Mouse (Mus musculus) right cerebral cortex, postnatal 25 days (tissue): ENCODE results near the gene Map9.
"Not testable (repeated sequence)": the region's sequence is repeated elsewhere in the genome, so short reads cannot be mapped to it uniquely, and the experiment has no call there.

Source experiments
- DNase-seq: peaks from one replicate; pipeline ENCODE4 v3.0.0; 2022

Gene Map9

DNA sequence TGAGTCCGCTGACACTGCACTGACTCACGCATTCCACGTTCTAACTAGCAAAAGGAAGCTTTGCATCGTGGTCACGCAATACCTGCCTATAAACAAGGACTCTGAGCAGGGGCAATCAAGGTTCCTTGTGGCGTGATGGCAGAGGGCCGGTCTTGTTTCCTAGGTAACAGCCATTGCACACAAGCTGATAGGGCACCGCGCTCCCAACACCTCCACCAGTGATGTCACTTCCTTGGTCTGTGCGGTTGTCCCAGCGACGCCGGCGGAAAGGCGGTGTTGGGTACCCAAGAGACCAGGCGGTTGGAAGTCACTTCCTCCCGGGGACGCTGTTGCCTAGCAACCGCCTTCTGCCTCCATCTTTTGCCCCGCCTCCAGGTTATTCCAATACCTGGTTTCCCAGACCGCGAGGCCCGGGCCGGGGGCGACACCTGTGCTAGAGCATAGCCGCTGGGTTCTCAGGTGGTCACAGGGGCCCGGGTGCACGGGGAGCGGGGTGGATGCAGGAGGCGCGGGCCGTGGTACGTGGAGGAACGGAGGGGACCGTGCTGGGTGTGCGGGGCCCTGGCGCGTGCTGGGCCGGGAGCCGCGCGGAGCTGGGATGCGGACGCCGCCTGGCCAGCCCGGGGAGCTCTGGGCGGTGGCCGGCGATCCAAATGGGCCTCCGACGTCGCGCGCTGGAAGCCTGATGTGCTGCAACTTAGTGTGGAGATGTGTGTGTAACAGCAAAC is at the start of gene Map9:
Map9 (plus strand) TSS at position 248 of the 728 bp plus-strand sequence.
- peak; percentile 98 for DNase-seq

DNA sequence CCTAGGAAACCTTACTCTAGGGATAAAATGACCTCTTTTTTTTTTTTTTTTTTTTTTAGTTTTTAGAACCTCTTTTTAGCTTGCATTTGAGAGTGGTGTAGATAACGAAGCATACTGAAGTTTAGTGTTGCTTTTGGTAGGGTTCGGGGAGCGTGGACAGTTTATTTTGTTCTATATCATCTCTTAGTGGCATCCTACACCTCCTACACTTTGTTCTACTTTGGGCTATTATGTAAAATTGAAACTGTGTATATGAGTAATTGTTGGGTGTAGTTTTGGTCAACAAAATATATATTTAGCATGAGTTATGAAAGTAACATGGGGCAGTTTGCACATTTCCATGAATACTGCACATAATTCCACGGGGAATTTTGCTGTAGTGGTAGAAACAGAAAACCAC is 42.1 kb upstream of the Map9 start:
- no peak for DNase-seq

DNA sequence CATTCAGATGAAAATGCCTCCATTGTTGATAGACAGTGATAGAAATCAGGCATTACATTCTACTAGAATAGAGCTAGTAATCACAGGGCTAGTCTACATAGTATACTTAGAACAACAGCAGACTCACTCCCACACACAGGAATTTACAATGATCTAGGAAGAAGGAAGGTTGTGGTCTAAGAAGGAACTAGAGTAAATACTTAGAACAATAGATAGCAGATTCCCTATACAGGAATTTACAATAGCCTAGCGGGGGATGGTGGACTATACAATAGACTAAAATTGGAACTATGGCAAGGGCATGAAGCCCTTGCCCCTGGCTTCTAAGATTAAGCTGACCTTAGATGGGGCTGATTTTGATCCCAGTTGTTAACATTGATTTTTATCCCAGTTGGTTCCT is 31.1 kb upstream of the Map9 start:
- not testable (repeated sequence) for DNase-seq

DNA sequence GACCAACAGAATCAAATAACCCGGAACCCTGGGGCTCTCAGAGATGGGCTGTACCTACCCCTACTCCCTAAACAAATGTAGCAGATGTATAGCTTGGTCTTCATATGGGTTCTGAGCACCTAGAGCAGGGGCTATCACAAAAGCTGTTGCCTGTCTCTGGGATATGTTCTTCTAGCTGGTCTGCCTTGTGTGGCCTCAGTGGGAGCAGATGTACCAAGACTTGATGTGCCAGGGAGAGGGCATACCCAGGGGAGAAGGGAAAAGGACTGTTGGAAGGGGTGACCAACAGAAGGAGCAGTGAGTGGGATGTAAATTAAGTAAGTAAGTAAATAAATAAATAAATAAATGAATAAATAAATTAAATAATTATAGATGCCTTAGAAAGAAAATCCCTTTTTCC is 25.8 kb upstream of the Map9 start:
- no peak for DNase-seq

DNA sequence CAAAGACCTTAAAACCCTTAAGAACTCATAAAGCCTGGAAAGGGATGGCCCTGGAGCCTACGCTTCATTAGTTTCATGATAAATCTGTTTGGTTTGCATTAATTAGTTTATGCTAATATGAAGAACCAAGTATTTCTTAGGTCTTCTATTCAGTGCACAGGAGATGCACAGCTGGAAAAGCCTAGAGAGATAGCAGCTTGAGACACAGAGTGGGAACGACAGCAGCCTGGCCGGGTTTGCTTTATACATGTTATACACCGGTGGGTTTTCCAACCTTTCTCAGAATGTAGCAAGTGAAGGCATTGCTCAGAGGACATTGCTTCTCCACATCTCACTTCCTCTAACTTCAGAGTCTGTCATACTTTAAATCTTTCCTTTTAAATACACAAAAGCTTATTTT is 25.3 kb upstream of the Map9 start:
- DNase-seq: no peak

DNA sequence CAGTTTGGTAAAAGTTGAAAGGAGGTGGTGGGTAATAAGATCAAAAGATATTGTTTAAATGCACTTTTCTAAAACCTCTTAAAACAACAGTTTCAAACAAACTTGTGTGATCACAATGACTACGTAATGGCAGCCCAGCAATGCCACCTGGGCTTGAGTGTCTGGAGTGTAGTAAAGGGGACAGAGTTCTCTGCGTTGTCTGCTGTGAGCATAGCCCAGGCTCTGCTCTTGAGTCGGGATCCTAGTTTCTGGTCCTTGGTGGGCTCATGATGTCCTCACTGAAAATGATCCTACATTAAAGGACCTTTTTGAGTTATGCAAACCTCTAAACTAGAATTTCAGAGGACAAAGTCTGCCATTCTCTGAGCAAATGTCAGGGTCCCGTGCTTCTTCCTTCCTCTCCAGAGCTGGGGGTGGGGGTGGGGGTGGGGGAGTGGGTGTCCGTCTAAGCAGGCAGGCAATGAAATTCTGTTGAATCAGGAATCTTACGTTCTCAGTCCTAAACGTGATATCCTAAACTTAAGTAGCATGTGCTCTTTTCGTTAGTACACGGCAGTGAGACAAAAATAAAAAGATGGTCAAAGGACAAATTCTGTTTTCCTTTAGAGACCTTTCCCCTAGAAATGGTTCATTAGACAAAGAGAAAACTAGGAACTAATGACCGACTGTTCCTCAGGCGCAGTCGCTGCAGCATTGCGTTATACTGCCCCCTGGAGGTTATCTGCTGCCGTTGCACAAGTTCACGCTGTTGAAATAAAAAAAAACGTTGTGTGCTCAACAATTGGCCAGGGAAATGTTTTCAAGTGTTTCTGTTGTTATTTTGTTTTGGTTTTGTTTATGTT is 24.5 kb upstream of the Map9 start:
- peak; percentile 23 for DNase-seq

DNA sequence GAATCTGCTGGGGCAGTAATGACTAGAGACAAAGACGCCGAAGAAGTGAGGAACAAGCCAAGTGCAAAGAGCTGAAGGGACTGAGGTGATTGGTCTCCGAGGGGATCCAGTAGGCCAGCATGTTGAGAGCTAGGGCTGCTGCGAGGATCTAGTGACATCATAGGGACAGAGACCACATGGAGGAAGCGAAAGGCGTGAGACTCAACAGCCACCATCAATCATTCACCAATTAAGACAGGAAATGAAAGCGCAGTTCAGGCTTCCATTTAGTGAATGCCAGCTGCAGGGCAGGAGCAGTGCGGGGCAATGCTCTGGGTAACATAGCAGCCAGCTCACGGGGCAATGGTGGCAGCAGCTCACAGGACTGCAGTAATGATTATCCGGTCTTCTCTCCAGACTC is 17.7 kb upstream of the Map9 start:
- no peak for DNase-seq

DNA sequence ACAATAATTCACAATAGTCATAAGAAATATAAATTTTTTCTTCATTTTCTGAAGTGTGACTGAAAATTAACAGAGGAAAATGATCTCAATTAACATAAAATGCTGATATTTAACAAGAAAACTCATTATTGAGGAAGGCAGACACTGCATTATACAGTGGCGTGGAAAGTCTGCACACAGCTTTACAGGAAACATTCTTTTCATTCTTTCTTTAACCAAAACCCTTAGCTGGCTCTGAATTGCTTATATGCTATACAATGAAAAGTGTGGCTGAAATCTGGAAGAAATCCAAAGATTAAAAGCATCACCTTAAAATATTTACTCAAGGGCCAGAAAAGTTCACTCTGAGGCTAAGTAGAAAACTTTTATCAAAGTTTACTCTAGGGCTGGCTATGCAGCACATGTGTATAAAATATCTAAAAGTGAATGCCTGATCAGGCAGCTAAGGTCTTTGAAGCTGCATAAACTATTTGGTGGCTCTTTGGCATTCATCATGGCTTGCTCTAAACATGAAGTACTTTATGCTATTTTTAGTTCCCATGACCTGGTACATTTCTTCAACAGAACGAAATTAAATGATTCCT is 9.5 kb upstream of the Map9 start:
- DNase-seq: no peak

DNA sequence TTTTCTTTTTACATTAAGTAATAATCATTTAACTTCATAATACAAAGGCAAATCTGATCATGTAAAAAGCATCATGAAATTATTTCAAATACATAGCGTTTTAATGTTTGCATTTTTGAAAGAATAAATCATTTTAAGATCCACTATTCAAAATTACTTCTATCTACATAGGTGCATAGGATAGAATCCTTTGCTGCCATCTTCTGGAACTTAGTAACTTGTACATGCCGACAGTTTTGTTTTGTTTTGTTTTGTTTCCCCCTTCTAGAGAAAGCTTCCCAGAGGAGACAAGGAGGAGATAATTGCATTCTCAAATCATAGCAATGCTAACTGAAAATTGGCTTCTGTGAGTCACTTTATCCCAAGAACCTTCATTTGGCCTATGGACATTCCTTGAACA is 7.5 kb upstream of the Map9 start:
- no peak for DNase-seq

DNA sequence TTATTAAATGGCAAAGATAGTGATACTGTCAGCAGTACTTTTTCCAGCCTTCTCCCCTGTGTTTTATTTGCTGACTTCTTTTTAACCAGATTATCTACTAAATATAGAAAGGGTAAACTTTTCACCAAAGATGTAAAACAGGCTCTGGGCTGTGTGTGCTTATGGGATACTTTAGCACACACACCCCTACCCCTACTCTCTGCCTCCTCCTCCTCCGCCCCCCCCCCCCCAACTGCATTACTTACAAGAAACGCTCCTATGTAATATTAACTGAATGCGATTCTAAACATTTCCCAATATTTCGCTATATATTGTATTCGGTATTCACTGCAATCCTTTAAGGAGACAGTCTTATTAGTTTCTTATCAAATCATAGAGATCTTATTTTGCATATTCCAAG is 504 bp upstream of the Map9 start:
- DNase-seq: no peak

DNA sequence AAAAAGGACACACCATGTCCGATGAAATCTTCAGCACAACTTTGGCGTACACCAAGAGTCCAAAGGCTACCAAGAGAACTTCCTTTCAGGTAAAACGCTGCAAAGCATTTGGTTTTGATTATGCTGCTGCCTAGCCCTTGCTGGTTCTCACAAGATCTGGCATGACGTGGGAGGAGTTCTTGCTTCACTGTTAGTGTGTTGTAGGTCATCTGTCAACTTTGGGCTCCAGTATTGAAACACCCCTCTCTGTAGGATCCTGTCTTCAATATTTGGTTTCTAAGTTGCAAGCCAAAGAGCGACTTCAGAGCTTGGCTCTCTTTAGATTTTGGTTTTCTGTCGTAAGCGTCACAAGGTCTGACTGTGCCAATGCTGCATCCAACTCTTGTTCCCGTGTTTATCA is 1.2 kb downstream of the Map9 start:
- no peak for DNase-seq

DNA sequence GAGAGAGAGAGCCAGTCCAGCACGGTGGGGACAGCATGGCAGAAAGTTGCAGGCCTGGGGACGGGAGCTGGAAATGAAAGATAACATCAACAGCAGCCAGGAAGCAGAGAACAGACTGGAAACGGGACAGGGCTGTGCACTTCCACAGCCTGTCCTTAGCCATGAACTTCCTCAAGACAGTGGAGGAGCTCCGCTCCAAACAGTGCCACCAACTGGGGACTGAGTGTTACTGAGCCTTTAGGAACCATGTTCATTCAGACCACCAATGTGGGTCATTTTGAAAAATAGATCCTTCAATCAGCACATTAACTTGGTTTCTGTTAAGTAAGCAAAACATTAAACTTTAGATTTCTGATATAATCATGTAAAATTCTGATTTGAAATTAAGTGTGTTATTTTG is 4.6 kb downstream of the Map9 start:
- DNase-seq: no peak

DNA sequence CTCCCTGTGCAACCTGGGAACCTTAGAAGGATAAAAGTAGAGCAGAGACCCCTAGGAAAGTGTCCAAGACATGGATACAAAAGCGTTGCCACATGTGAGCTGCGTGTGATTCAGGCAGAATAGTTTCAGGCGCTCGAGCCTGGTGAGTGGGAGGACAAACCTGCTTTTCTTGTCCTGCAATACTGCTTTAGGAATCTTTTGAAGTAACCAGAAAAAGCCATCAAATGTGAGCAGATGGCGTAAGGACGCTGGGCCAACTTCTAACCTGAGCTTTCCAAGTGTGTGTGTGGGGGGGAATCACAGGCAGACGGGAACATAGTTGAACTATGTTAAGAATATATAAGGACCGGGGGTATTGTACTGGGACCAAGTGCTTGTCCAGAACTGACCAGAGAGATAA is 6.7 kb downstream of the Map9 start:
- DNase-seq: peak; percentile 66

DNA sequence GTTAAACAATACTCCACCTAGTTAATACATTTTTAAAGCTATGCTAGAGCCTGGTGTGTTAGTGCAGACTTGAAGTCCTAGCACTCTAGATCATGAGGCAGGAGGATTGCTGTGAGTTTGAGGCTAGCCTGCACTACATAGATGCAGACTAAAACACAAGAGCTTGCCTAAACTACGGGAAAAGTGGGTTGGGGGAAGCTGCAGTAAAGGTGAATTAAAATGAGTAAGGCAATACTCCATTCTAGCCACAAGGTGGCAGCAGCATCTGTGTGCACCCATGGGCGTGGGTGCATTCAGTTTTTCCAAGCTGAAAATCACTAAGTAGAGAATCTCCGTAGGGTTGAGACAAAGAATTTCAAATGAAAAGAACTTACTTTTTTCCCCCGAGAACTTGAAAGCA is 7.1 kb downstream of the Map9 start:
- DNase-seq: no peak

DNA sequence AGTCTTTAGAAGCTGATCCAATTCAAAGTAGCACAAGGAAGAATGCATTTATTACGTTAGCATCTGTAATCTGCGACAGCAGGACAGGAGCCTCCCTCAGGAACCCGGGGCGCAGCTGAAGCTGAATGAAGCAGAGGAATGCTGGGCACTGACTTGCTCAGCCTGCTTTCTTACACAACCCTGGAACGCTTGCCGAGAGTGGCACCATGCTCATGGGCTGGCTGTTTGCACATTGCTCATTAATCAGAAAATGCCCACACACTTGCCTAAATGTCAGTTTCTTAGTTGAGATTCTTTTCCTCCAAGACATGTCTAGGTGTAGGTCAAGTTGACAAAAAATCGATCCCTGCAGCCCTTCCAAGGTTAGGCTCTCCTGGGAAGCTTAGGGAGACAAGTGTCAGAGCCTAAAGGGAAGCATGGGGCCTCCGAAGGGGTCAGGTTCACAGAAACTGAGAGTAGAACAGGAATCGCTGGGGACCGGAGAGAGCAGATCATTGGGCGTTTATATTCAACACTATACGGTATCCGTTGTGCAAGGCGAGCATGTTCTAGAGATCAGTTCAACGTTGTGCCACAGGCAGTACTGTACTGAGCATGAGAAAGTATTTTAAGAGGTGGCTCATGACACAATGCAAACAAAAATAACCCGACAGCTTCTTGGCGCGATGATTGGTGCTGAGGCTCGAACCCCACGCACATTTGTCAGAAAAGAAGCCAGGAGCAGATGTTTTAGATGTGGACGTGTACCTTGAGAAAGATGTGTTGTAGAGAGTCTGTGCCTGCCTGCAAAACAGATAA is 11.4 kb downstream of the Map9 start:
- peak; percentile 35 for DNase-seq

DNA sequence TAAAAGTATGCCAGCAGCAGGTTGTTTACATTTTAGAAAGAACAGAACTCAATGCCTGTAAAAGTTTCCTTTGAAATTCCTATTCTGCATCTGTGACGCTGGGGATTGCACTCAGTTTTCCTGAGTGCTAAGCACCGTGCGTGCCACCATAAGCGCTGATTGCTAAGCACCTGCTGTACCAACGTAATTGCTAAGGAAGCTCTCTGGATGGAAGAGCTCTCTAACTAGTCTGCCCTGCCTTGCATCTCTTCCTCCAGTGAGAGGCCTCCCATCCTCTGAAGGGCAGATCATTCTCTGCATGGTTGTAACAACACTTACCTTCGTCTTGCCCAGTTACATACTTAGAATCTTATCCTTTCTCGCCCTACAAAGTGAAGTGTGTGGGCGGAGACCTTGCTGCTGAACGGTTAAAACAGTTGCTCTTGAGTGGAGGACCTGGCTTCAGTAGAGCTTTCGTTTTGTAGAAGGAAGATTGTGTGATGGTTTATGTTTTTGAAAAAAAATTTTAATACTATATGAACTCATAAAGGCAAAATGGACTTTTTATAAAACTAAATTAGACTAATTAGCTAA is 12.7 kb downstream of the Map9 start:
- no peak for DNase-seq

DNA sequence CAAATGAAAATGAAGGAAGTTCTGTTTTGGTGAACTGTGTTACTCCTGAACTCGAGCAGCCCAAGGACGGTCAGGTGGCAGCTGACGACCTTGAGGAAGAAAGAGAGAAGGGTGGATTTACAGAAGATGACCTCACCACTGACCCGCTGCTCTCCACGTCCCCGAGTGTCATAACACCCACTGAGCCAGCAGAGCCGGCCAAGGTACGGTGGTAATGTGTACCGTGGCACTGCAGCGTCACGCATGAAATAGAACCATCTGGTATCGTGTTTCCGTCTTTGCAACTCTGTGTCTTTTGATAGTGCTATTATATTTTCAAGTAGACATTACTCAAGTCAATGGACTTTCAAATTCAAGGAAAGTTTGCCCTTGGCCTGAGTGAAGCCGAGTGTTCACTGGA is 19.1 kb downstream of the Map9 start:
- DNase-seq: no peak

DNA sequence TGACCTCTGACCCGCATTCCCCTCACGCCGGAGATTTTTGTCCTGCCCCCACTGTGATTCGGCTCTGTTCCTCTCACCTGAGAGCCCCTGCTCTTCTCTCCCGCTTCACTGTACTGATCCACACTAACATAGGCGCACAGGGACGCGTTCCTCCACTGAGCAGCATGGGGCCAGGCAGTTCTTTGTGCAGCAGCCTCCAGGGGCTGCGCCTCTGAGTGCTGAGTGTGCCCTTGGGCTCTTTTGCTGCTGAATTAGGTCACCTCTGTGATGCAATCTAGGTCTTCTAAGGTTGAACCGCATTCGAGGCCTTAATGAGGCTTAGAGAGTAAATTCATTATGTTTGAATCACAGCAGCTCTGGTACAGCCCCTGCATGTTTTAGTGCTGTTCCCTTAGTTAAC is 24.5 kb downstream of the Map9 start:
- no peak for DNase-seq

DNA sequence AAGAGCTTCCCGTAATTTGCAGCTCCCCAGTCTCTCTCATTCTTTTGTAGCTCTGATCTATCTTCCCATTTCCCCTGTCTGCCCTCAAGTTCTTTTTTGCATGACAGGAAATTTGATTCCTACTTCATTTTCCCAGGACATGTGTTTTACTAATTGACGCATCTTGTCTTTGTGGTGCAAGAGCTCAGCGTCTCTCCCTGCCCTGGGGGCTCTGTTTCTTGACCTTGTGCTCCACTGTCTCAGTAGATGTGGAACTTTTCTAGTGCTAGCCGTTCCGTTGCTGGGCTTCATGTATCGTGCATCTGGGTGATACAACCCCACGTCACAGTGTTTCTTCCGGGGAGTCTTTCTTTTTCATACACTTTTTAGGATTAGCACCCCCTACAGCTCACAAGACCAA is 27.2 kb downstream of the Map9 start:
- no peak for DNase-seq

DNA sequence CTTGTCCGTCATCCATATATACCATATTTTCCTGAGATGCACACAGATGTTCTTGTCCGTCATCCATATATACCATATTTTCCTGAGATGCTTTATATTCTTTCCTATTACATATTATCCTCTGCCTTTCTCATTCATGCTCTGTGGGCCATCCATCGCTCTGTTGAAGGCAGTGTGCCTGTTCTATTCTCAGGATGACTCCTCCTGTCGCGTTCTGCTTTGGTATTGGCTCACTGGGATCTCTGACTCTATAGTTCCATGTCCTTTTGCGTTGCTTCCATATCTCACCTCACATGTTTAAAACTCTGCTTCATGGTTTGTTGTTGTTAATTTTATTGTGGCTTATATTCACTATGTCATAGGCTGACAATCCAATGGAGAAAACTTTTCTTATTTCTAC is 48.0 kb downstream of the Map9 start:
- no peak for DNase-seq

DNA sequence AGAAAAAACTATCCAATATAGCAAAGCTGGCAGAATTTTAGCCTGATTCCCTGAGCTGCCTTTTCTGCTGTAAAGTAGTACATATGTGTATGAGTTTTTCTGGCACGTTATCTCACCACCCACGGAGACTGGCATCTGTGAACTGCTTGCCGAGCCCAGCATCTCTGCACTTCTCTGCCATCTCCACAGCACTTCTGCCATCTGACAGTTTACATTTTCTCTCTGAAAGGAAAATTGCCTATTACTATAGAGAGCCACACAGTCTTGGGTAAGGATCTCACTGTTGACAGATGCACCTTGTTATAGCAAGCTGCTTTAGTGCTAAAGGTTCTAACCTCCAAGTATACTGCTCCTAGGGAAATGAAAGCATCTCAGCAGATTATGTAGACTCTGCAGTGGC is 48.5 kb downstream of the Map9 start:
- peak; percentile 65 for DNase-seq

DNA sequence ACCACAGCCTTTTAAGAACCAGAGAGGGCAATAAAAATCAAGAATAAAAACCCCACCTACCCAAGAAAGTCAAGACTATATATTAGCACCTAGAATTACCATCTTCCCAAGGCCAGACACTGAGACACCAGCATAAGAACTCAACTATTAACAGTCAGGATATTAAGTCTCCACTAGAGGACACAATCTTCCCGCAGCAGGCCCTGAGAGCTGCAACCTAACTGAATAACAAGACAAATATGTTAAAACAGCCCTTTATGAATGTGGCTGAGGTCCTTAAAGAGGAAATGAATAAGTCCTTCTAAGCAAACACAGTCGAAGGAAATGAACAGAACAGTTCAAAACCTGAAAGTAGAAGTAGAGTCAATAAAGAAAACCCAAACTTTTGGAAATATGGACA is 49.6 kb downstream of the Map9 start:
- no peak for DNase-seq

DNA sequence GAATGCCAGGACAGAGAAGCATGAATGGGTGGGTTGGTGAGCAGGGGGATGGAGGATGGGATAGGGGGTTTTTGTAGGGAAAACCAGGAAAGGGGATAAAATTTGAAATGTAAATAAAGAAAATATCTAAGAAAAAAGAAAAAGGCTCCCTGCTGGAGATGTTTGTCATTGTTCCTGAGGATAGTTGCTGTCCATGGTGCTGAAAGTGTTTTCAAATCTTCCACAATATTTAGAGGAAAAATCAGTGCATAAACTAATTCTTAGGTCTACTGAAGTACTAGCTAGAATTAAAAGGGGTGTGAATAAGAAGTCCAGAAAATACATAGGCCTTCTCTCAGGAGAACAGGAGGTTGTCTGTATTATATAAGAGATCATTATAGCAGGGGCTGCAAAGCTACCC is 54.6 kb downstream of the Map9 start:
- DNase-seq: no peak
